Comparison of ENCODE assay signal across 10 mouse cellular contexts in the genomic region with DNA sequence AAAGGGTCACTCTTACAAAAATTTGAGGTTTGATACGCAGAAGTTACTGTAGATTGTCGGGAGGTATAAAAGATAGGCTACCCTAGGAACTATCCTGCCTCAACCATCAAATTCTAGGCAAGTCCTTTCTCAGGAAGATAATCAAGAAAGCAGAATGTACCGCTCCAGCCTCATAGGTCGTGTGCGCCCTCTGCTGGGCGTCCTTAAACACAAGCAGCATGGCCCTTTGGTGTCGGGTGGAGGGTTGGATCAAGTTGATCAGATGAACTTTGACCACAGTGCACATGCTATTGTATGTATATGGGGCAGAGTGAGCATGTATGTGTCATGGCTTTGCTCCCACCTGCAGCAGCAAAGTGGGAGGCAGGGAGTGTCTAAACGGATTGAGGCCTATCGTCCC. TPM values are rescaled to one million over a fixed set of nuclear protein-coding genes. Genes with fewer than 3 reads are reported as not detected.
A peak's percentile ranks its signal among the peaks of the same experiment; 100 is the strongest.
DNase-seq lines count a peak whose midpoint lies in the region; ATAC-seq lines count a peak whose summit lies in the region.
"Had no signal": no experiment of that assay in that cellular context is flagged by ENCODE, and none has a peak within 500 bp of the region (broad histone marks: within the 10 kb centered on the region; RNA-seq: fewer than 3 reads in every experiment).

No protein-coding gene starts in this region.

- no peak overlapping the region for H3K9ac ChIP-seq in kidney, embryonic 16.5 days (replicated peaks; ENCODE audit: low read length)
- H3K9ac ChIP-seq: embryonic facial prominence, embryonic 12.5 days; neural tube, embryonic 12.5 days had no signal

- peak; percentile 11 to 54 for DNase-seq in kidney, adult 8-10 months
- DNase-seq in adipocyte (ENCODE audit: low spot score), result peak; percentile 75
- DNase-seq in gastrocnemius, postnatal 4 days (ENCODE audit: low spot score in 2 of 2), result peak; percentile 38 to 54
- peak; percentile 54 to 73 for DNase-seq in layer of hippocampus, postnatal 25 days (ENCODE audit: extremely low spot score in 1 of 2, low spot score in 1 of 2)
- peak; percentile 56 for DNase-seq in thymus, postnatal 0 days (ENCODE audit: low spot score)

- no peaks in the 10 kb centered on the region for H3K36me3 ChIP-seq in kidney, embryonic 16.5 days (ENCODE audit: insufficient read depth, low read length)
- H3K36me3 ChIP-seq: embryonic facial prominence, embryonic 12.5 days; neural tube, embryonic 12.5 days had no signal

- no peaks in the 10 kb centered on the region for H3K27me3 ChIP-seq in kidney, embryonic 16.5 days (ENCODE audit: insufficient read depth, low read length)
- H3K27me3 ChIP-seq: embryonic facial prominence, embryonic 12.5 days; neural tube, embryonic 12.5 days had no signal

- 16% methylated on average over 9 of the region's 9 CpGs for WGBS in kidney, embryonic 16.5 days

- H3K27ac ChIP-seq in kidney, embryonic 16.5 days (ENCODE audit: low read length), result no peak overlapping the region
- H3K27ac ChIP-seq: embryonic facial prominence, embryonic 12.5 days; neural tube, embryonic 12.5 days had no signal

- no peak overlapping the region for H3K4me3 ChIP-seq in kidney, embryonic 16.5 days (ENCODE audit: low read length)
- H3K4me3 ChIP-seq: embryonic facial prominence, embryonic 12.5 days; neural tube, embryonic 12.5 days had no signal

- H3K9me3 ChIP-seq in kidney, embryonic 16.5 days (ENCODE audit: low read length), result no peaks in the 10 kb centered on the region
- H3K9me3 ChIP-seq: embryonic facial prominence, embryonic 12.5 days; neural tube, embryonic 12.5 days had no signal

- H3K4me2 ChIP-seq in kidney, embryonic 16.5 days (replicated peaks; ENCODE audit: low read depth, low read length), result no peak overlapping the region
- H3K4me2 ChIP-seq: embryonic facial prominence, embryonic 12.5 days; neural tube, embryonic 12.5 days had no signal

- H3K4me1 ChIP-seq in kidney, embryonic 16.5 days (ENCODE audit: insufficient read depth, low read length), result no peaks in the 10 kb centered on the region
- H3K4me1 ChIP-seq: embryonic facial prominence, embryonic 12.5 days; neural tube, embryonic 12.5 days had no signal

- no peak for ATAC-seq in kidney, embryonic 16.5 days (ENCODE audit: low FRiP score, low TSS enrichment)
- peak; percentile 89 for ATAC-seq in common myeloid progenitor, adult 5-6 weeks (replicated peaks; ENCODE audit: low read depth, poor library complexity, severe bottlenecking)
- peak; percentile 88 for ATAC-seq in megakaryocyte-erythroid progenitor cell, adult 5-6 weeks (replicated peaks; ENCODE audit: low FRiP score, low TSS enrichment, poor library complexity, severe bottlenecking)

RNA-seq across cellular contexts. Expression of gene Zfp612, which starts 7.9 kb away (rescaled TPM):
- polyA plus RNA-seq in kidney, embryonic 16.5 days (2015; fragmentation: Nextera tagmentation; extraction: Ambion mirVana), result 9.0 and 9.2 TPM in 2 replicates
- total RNA-seq in common myeloid progenitor, adult 5-6 weeks (2017), result 0.18 and 0.34 TPM in 2 replicates
- total RNA-seq in gastrocnemius, postnatal 4 days (2021), result 1 to 10 TPM; 6.1 to 6.5 TPM
- 10 to 100 TPM; 26.0 to 29.7 TPM for total RNA-seq in layer of hippocampus, postnatal 25 days (2021)
- total RNA-seq in megakaryocyte-erythroid progenitor cell, adult 5-6 weeks (2014; fragmentation: Nextera tagmentation), result 0.27 TPM in 1 of 2 replicates, not detected in the other
- not detected in 2 replicates for total RNA-seq in megakaryocyte-erythroid progenitor cell, adult 5-6 weeks (2017)
- polyA plus RNA-seq in thymus, postnatal 0 days (2015; fragmentation: Nextera tagmentation; extraction: Ambion mirVana), result 1.2 and 1.5 TPM in 2 replicates

RNA-seq across cellular contexts. Expression of gene Gm21964, which starts 29.4 kb away (rescaled TPM):
- polyA plus RNA-seq in kidney, embryonic 16.5 days (2015; fragmentation: Nextera tagmentation; extraction: Ambion mirVana), result not detected in 2 replicates
- total RNA-seq in common myeloid progenitor, adult 5-6 weeks (2017), result not detected in 2 replicates
- not detected for total RNA-seq in gastrocnemius, postnatal 4 days (2021)
- total RNA-seq in layer of hippocampus, postnatal 25 days (2021), result not detected
- not detected in 2 replicates for total RNA-seq in megakaryocyte-erythroid progenitor cell, adult 5-6 weeks (2014; fragmentation: Nextera tagmentation)
- not detected in 2 replicates for total RNA-seq in megakaryocyte-erythroid progenitor cell, adult 5-6 weeks (2017)
- 0.14 TPM in 1 of 2 replicates, not detected in the other for polyA plus RNA-seq in thymus, postnatal 0 days (2015; fragmentation: Nextera tagmentation; extraction: Ambion mirVana)
- polyA plus RNA-seq: embryonic facial prominence, embryonic 12.5 days; neural tube, embryonic 12.5 days had no signal

RNA-seq across cellular contexts. Expression of gene Gm17720, which starts 31.0 kb away (rescaled TPM):
- polyA plus RNA-seq in kidney, embryonic 16.5 days (2015; fragmentation: Nextera tagmentation; extraction: Ambion mirVana), result not detected in 2 replicates
- total RNA-seq in common myeloid progenitor, adult 5-6 weeks (2017), result not detected in 2 replicates
- total RNA-seq in gastrocnemius, postnatal 4 days (2021), result not detected
- not detected for total RNA-seq in layer of hippocampus, postnatal 25 days (2021)
- not detected in 2 replicates for total RNA-seq in megakaryocyte-erythroid progenitor cell, adult 5-6 weeks (2014; fragmentation: Nextera tagmentation)
- not detected in 2 replicates for total RNA-seq in megakaryocyte-erythroid progenitor cell, adult 5-6 weeks (2017)
- polyA plus RNA-seq in thymus, postnatal 0 days (2015; fragmentation: Nextera tagmentation; extraction: Ambion mirVana), result not detected in 2 replicates
- polyA plus RNA-seq: embryonic facial prominence, embryonic 12.5 days; neural tube, embryonic 12.5 days had no signal

RNA-seq across cellular contexts. Expression of gene Chst4, which starts 32.1 kb away (rescaled TPM):
- 0.32 TPM in 1 of 2 replicates, not detected in the other for polyA plus RNA-seq in kidney, embryonic 16.5 days (2015; fragmentation: Nextera tagmentation; extraction: Ambion mirVana)
- total RNA-seq in common myeloid progenitor, adult 5-6 weeks (2017), result not detected in 2 replicates
- total RNA-seq in gastrocnemius, postnatal 4 days (2021), result not detected
- not detected for total RNA-seq in layer of hippocampus, postnatal 25 days (2021)
- not detected in 2 replicates for total RNA-seq in megakaryocyte-erythroid progenitor cell, adult 5-6 weeks (2014; fragmentation: Nextera tagmentation)
- total RNA-seq in megakaryocyte-erythroid progenitor cell, adult 5-6 weeks (2017), result not detected in 2 replicates
- polyA plus RNA-seq in thymus, postnatal 0 days (2015; fragmentation: Nextera tagmentation; extraction: Ambion mirVana), result not detected in 2 replicates
- polyA plus RNA-seq: embryonic facial prominence, embryonic 12.5 days; neural tube, embryonic 12.5 days had no signal
